Mouse (Mus musculus): ENCODE data around the gene Dhx30.
"Not testable (repeated sequence)": the region's sequence is repeated elsewhere in the genome, so short reads cannot be mapped to it uniquely, and the experiment has no call there.

Gene Dhx30

GRCm38 (mm10) chr9:110117779-110118139, at the start of gene Dhx30:
TSS of gene Dhx30 (minus strand) at chr9:110117830.
- no peak for DNase-seq (ENCODE audit: inconsistent ontology term)

DNA sequence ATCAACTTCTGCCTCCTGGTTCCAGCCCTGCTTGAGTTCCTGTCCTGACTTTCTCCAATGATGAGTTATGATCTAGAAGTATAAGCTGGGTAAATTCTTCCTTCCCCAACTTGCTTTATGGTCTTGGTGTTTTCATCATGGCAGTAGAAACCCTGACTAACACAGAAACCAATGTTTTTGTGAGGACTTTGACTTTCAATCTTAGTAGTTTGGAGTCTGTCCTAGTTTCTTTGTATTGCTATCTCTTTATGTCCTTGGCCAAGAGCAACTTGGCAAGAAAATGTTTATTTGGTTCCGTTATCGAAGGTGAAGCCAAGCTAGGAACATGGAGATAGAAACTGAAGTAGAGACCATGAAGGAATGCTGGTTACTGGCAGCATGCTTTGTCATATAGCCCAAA, 45.4 kb upstream of the Dhx30 start:
- DNase-seq (ENCODE audit: inconsistent ontology term), result no peak

GRCm38 (mm10) chr9:110162441-110162840, 44.8 kb upstream of the Dhx30 start:
- peak; percentile 50 for DNase-seq (ENCODE audit: inconsistent ontology term)

GRCm38 (mm10) chr9:110160486-110160885, 42.9 kb upstream of the Dhx30 start:
- not testable (repeated sequence) for DNase-seq (ENCODE audit: inconsistent ontology term)

DNA sequence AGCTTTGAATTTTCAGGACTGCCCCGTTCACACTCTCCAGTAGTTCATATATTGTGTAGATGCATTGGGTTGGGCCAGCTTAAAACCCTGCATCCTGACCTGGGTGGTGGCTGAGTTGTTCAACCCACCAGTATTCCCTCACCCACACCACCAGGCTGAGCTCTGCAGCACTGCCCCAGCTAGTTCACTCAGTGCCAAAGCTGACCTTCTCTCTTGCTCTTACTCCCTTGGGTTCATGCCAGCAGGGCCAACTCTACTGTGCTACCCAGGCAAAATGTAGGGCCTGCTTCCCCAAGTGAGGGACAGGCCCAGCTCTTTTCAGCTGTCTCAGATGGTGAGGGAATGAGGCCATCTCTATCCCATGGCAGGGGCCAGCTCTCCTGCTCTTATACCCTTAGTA, 41.4 kb upstream of the Dhx30 start:
- DNase-seq (ENCODE audit: inconsistent ontology term), result no peak

DNA sequence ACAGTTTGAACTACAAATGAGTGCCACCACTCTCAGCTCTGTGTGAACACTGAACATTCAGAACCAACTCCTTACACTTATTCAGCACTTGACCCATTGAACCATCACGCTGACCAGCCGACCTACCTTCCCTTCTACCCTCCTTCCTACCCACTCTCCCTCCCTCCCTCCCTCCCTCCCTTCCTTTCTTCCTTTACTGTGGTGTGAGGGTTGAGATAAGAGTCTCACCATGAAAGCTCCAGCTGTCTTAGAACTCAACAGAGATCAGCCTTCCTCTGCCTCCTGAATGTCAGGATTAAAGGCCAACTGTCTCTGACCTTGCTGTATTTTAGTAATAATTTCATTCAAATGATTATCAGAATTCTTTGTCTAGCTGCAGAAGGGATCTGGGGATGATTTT, 31.0 kb upstream of the Dhx30 start:
- no peak for DNase-seq (ENCODE audit: inconsistent ontology term)

GRCm38 (mm10) chr9:110142097-110142496, 24.5 kb upstream of the Dhx30 start:
- no peak for DNase-seq (ENCODE audit: inconsistent ontology term)

DNA sequence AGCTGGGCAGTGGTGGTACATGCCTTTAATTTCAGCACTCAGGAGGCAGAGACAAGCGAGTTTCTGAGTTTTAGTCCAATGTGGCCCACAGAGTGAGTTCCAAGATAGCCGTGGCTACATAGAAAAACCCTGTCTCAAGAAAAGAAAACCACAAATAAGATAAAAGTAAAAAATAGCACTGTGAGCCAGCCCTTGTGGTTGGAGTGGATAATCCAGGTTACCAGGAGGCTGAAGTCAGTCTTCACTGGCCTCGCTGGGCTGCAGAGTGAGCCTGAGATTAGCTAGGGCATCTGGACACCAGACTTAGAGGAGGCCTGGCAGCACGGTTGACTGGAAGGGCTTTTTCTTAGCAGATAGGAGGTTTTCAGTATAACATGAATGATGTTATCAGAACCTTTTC, 21.5 kb upstream of the Dhx30 start:
- no peak for DNase-seq (ENCODE audit: inconsistent ontology term)

- no peak for DNase-seq (ENCODE audit: inconsistent ontology term)
Observed at GRCm38 (mm10) chr9:110134176-110134575, 16.5 kb upstream of the Dhx30 start.

DNA sequence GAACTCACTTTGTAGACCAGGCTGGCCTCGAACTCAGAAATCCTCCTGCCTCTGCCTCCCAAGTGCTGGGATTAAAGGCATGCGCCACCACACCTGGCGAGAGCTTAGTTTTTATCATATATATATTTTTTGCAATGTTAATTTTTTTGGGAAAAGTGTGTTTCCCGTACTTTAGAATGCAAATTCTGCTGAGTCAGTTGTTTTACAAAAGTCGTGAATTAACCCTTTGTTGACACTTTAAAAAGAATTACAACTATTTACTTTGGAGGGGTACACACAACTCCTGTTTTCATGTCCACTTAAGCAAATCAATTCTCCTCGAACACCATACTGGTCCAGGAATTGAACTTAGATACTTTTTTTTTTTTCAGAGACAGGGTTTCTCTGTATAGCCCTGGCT, 15.3 kb upstream of the Dhx30 start:
- DNase-seq (ENCODE audit: inconsistent ontology term), result no peak

GRCm38 (mm10) chr9:110132201-110132605, 14.6 kb upstream of the Dhx30 start:
- DNase-seq (ENCODE audit: inconsistent ontology term), result peak; percentile 76

DNA sequence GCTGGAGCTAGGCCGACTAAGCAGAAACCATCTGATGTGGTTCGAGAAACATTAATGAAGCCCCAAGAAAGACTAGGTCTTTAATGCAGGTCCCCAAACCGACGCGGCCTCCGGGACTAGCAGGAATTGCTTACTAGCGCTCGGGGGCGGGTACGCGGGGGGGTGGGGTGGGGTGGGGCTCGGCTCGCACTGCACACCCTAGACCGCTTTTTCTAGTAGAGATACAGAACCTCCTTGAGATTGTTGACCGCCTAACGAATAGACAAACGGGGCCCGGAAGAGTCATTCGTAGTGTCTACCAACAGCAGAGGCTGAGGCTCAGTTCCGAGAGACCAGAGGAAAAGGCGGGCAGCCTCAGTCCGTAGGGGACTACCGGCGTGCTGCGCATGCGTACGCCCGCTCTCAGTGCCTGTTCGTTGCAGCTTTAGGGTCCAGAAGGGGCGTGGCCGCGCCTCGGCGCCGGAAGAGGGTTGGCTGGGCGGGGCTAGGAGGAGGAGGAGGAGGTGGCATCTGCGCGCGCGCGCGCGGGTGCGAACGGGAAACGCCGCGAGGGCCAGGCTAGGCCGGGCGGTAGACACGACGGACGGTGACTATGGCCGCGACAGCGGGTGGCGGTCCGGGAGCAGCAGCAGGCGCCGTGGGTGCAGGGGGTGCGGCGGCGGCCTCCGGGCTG, 14.0 kb upstream of the Dhx30 start:
- DNase-seq (ENCODE audit: inconsistent ontology term), result peak; percentile 99

DNA sequence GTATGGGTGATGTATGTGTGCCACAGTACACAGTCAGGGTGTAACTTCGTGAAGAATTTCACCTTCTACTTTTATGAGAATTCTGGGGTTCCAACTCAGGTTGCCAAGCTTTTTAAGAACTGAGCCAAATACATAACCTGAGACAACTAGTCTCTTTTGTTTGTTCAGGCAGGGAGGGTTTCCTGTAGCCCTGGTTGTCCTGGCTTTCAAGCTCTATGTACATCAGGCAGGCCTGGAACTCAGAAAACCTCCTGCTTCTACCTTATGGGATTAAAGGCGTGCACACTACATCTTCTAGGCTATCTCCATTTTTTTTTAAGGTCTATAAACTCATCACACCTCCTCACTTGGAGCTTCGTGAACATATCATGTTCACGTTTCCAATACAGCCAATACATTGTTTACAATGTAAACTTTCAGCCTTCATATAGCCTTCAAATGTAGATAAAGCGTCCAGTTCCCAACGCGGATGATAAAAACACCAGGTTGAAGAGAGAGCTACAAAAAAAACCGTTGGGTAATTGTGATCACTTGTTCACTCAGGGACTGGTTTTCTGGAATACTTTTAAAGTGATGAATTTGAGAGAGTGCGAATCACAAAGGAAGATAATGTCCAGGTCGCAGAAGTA, 13.4 kb upstream of the Dhx30 start:
- no peak for DNase-seq (ENCODE audit: inconsistent ontology term)

GRCm38 (mm10) chr9:110124008-110124540, 6.4 kb upstream of the Dhx30 start:
- DNase-seq (ENCODE audit: inconsistent ontology term), result not testable (repeated sequence)

DNA sequence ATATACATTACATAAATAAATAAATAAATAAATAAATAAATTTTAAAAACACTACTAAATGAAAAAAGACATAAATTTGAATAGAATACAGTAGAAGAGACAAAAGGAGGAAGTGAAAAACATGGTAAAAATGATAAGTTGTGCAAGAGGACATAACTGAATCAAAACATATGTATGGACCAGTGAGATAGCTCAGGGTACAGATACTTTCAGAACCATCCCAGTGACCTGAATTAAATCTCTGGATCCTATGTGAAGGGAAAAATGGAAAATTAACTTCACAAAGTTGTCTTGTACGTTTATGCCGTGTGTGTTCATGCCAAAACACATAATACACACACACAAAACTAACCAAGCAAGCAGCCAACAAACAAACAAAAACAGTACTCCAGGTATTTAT, 5.7 kb upstream of the Dhx30 start:
- DNase-seq (ENCODE audit: inconsistent ontology term), result no peak

GRCm38 (mm10) chr9:110121424-110121823, 3.8 kb upstream of the Dhx30 start:
- no peak for DNase-seq (ENCODE audit: inconsistent ontology term)

- no peak for DNase-seq (ENCODE audit: inconsistent ontology term)
Observed at GRCm38 (mm10) chr9:110118249-110118648, 619 bp upstream of the Dhx30 start.

- peak; percentile 97 for DNase-seq (ENCODE audit: inconsistent ontology term)
Observed at GRCm38 (mm10) chr9:110116977-110117778, 452 bp downstream of the Dhx30 start, which contains the start of gene Smarcc1. TSS of gene Smarcc1 (plus strand) at chr9:110117708.

DNA sequence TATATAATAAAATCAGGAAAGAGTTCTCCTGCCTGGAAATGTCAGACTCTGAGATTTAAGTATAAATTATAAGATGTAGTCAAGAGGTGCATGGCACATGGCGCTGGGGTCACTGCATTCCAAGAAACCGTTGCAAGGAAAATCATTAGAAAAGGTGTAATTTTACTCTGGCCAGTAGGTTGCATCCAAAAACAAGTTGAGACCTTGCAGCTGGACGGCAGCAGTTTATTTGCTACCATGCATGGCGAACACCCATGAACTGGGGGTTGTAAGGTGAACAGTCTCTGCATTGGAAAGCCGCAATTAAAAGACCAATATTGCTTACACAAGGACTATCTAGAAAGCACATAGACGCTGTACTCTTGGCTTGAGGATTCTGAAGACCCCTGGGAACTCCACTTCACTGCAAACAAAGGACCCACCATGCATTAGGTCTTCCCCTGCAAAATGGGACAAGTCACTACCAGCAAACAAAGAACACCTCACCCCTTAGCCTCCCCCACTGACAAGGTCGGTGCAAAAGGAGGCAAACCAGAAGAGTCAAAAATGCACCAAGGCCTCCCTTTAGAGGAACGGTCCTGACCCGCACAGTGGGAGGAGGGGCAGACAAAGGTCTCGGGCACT, 1.2 kb downstream of the Dhx30 start:
- DNase-seq (ENCODE audit: inconsistent ontology term), result no peak

DNA sequence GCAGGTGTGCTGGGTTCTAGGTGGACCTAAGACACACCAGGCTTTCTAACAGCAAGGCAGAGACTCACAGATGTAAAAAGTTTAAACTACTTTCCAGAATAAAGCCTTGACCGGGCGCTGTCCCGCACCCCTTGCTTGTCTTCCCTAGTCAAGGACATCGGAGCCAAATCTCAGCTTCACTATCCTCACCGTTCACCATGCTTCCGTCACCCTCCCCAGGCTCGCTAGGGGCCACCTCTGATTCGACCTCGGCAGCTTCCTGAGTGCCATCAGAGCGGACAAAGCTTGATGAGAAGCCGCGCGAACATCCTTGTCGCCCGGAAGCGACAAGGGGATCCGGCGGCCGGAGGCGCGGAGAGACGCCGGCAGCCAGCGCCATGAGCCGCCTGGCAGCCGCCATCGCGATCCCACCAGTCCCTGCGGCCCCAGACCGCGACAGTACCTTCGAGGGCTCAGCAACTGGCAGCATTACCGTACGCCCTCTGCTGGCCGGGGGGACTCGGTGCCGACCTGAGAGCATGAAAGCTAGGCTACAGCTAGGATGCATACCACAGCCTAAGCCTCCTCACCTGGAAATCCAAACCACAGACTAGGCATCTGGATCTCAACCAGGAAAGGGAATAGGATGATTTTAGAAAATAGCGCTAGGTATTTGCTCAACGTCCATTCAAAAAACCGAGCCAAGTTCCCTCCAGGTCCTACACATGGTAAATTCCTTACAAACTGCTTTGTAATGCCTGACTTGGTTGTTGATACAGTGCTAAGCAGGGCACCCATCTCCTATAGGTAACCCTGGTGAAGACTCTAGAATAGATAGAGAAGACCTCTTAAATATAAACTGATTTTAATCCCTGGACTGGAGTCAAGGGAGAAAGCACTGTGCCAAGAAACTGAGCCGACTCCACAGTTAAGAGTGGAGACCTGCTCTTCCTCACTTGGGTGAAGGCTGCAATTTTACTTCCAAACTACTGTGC, 16.7 kb downstream of the Dhx30 start:
- peak; percentile 89 for DNase-seq (ENCODE audit: inconsistent ontology term)

DNA sequence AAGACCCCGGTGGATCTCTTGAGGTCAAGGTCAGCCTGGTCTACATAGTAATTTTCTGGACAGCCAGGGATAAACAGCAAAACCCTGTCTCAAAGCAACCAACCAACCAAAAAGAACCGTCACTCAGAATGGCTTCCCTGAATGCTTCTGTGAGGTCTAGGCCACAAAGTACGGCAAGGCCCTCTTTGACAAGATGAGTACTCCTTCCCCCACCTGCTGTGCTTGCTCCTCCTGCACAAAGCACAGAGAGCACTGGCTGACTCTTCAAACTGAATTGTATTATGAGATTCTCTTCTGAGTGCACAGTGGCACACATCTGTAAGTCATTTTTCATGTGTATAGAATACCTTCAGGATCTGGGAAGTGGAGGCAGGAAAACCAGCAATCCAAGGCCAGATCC, 19.8 kb downstream of the Dhx30 start:
- DNase-seq (ENCODE audit: inconsistent ontology term), result no peak

Data from Muller cell, postnatal 12 days (primary cell).